17 mouse cellular contexts compared by ENCODE assay signal in genomic region chr12:31965517-31966212, GRCm38 (mm10). TPM values are rescaled to one million over a fixed set of nuclear protein-coding genes. Genes with fewer than 3 reads are reported as not detected.
DNase-seq lines count a peak whose midpoint lies in the region; ATAC-seq lines count a peak whose summit lies in the region.
"Had no signal": no experiment of that assay in that cellular context is flagged by ENCODE, and none has a peak within 500 bp of the region (broad histone marks: within the 10 kb centered on the region; RNA-seq: fewer than 3 reads in every experiment).

No protein-coding gene starts in this region.

- H3K27me3 ChIP-seq in embryonic facial prominence, embryonic 14.5 days (replicated peaks; ENCODE audit: control insufficient read depth, insufficient read depth, low read length): no peaks in the 10 kb centered on the region
- H3K27me3 ChIP-seq in embryonic facial prominence, embryonic 10.5 days (replicated peaks; ENCODE audit: low read depth, poor library complexity, severe bottlenecking): no peaks in the 10 kb centered on the region
- H3K27me3 ChIP-seq in liver, embryonic 16.5 days (ENCODE audit: control insufficient read depth, insufficient read depth, low read depth, low read length): no peaks in the 10 kb centered on the region
- H3K27me3 ChIP-seq: heart, embryonic 12.5 days; neural tube, embryonic 15.5 days had no signal

- H3K4me3 ChIP-seq in embryonic facial prominence, embryonic 14.5 days (ENCODE audit: low read depth, low read length): no peak overlapping the region
- no peak overlapping the region for H3K4me3 ChIP-seq in embryonic facial prominence, embryonic 10.5 days
- no peak overlapping the region for H3K4me3 ChIP-seq in liver, embryonic 16.5 days (ENCODE audit: low read depth, low read length)
- H3K4me3 ChIP-seq: heart, embryonic 12.5 days; neural tube, embryonic 15.5 days had no signal

- intact Hi-C loops in left cerebral cortex, postnatal 36 days (cut with DNase I): loop anchor here (2.0 to 10.0 kb wide), 3 partner anchors 95 to 419 kb away; partner anchors contain the start of gene Prkar2b

- no peak for ATAC-seq in embryonic facial prominence, embryonic 14.5 days (ENCODE audit: low read depth)
- ATAC-seq in liver, embryonic 16.5 days (ENCODE audit: low read depth): peak; percentile 85

- DNase-seq in embryonic facial prominence, embryonic 14.5 days (ENCODE audit: low spot score): peak; percentile 41
- no peak for DNase-seq in embryonic facial prominence, embryonic 10.5 days (ENCODE audit: low spot score)
- peak; percentile 19 to 39 for DNase-seq in left cerebral cortex, postnatal 36 days (ENCODE audit: low spot score in 2 of 2)
- no peak for DNase-seq in left cerebral cortex, adult 18-20 months (ENCODE audit: low spot score in 2 of 2)
- DNase-seq in layer of hippocampus, adult 8-10 months (ENCODE audit: low spot score in 2 of 2): peak; percentile 51 to 64
- DNase-seq in urinary bladder, postnatal 4 days (ENCODE audit: low spot score in 2 of 2): no peak
- DNase-seq in cerebellum, adult 9-10 months: no peak
- DNase-seq: adrenal gland, postnatal 25 days; cerebellum, postnatal 25 days; gastrocnemius, postnatal 36 days; heart, postnatal 36 days; kidney, adult 8-10 months; lung, postnatal 10 days; thymus, postnatal 14 days had no signal

- H3K9ac ChIP-seq in embryonic facial prominence, embryonic 14.5 days (ENCODE audit: low read depth, low read length): no peak overlapping the region
- H3K9ac ChIP-seq in liver, embryonic 16.5 days (ENCODE audit: low read depth, low read length): no peak overlapping the region; the same call in 1 of the 2 replicates
- H3K9ac ChIP-seq: heart, embryonic 12.5 days; neural tube, embryonic 15.5 days had no signal

- H3K4me2 ChIP-seq in embryonic facial prominence, embryonic 14.5 days (ENCODE audit: low read depth, low read length): no peak overlapping the region
- peak overlapping the region; percentile 26 for H3K4me2 ChIP-seq in liver, embryonic 16.5 days (ENCODE audit: low read depth, low read length)
- H3K4me2 ChIP-seq: heart, embryonic 12.5 days; neural tube, embryonic 15.5 days had no signal

- 81% methylated on average over 12 of the region's 12 CpGs for WGBS in embryonic facial prominence, embryonic 14.5 days
- 92% methylated on average over 12 of the region's 12 CpGs for WGBS in embryonic facial prominence, embryonic 10.5 days
- 64% methylated on average over 12 of the region's 12 CpGs for WGBS in liver, embryonic 16.5 days (ENCODE audit: insufficient replicate concordance)

- no peaks in the 10 kb centered on the region for H3K36me3 ChIP-seq in embryonic facial prominence, embryonic 14.5 days (ENCODE audit: control insufficient read depth, insufficient read depth, low read length)
- peaks cover 19% of the 10 kb centered on the region for H3K36me3 ChIP-seq in embryonic facial prominence, embryonic 10.5 days (replicated peaks)
- peaks cover 32% of the 10 kb centered on the region for H3K36me3 ChIP-seq in liver, embryonic 16.5 days (ENCODE audit: control insufficient read depth, insufficient read depth)
- H3K36me3 ChIP-seq: heart, embryonic 12.5 days had no signal

- no peaks in the 10 kb centered on the region for H3K4me1 ChIP-seq in embryonic facial prominence, embryonic 14.5 days (ENCODE audit: control insufficient read depth, insufficient read depth, low read length)
- H3K4me1 ChIP-seq in embryonic facial prominence, embryonic 10.5 days: no peaks in the 10 kb centered on the region
- H3K4me1 ChIP-seq in liver, embryonic 16.5 days (ENCODE audit: control insufficient read depth, low read depth, low read length): peaks cover 25% of the 10 kb centered on the region

- H3K9me3 ChIP-seq in embryonic facial prominence, embryonic 14.5 days (ENCODE audit: control insufficient read depth, low read length): no peaks in the 10 kb centered on the region
- no peaks in the 10 kb centered on the region for H3K9me3 ChIP-seq in embryonic facial prominence, embryonic 10.5 days
- no peaks in the 10 kb centered on the region for H3K9me3 ChIP-seq in liver, embryonic 16.5 days (replicated peaks; ENCODE audit: control insufficient read depth, low read length)
- H3K9me3 ChIP-seq: heart, embryonic 12.5 days; neural tube, embryonic 15.5 days had no signal

- no peak overlapping the region for H3K27ac ChIP-seq in embryonic facial prominence, embryonic 14.5 days (replicated peaks; ENCODE audit: low read depth, low read length)
- no peak overlapping the region for H3K27ac ChIP-seq in embryonic facial prominence, embryonic 10.5 days (replicated peaks)
- H3K27ac ChIP-seq in liver, embryonic 16.5 days (ENCODE audit: low read length): peak overlapping the region; percentile 94
- H3K27ac ChIP-seq: neural tube, embryonic 15.5 days had no signal

RNA-seq across cellular contexts. Expression of gene Hbp1, which starts 15.3 kb away (rescaled TPM):
- 116 and 129 TPM in 2 replicates for polyA plus RNA-seq in embryonic facial prominence, embryonic 14.5 days (2014; fragmentation: Nextera tagmentation; extraction: Ambion mirVana)
- 92.9 and 103 TPM in 2 replicates for polyA plus RNA-seq in embryonic facial prominence, embryonic 10.5 days (2016; fragmentation: Nextera tagmentation; extraction: Ambion mirVana)
- total RNA-seq in left cerebral cortex, postnatal 36 days (2021): 10 to 100 TPM; 19.5 to 24.6 TPM
- total RNA-seq in left cerebral cortex, adult 18-20 months (2021): 10 to 100 TPM; 20.9 to 21.2 TPM
- total RNA-seq in layer of hippocampus, adult 8-10 months (2022): 10 to 100 TPM; 26.2 to 32.4 (median 31.0) TPM
- 51.5 and 58.8 TPM in 2 replicates for polyA plus RNA-seq in liver, embryonic 16.5 days (2015; fragmentation: Nextera tagmentation; extraction: Ambion mirVana)

Comparison
In these comparisons a context has a peak if more than half of its experiments do, and no peak if none do; other contexts are left out.
1. DNase-seq: peak in embryonic facial prominence, embryonic 14.5 days (single experiment), left cerebral cortex, postnatal 36 days (2 of 2) and layer of hippocampus, adult 8-10 months (2 of 2); none in embryonic facial prominence, embryonic 10.5 days (single experiment), left cerebral cortex, adult 18-20 months (0 of 2), urinary bladder, postnatal 4 days (0 of 2) and cerebellum, adult 9-10 months (single experiment).